Mouse (Mus musculus) heart, embryonic 13.5 days (tissue): ENCODE measurements around the gene Mrc1. TPM values are rescaled to one million over a fixed set of nuclear protein-coding genes. Genes with fewer than 3 reads are reported as not detected.
"Not testable (repeated sequence)": the region's sequence is repeated elsewhere in the genome, so short reads cannot be mapped to it uniquely, and the experiment has no call there.

Source experiments
- ATAC-seq: fragments of 200-750 bp; cut with Nextera tagmentation; 2 replicates; pipeline ENCODE4 v1.8.0; 2017; ENCODE audit warnings: moderate TSS enrichment; ENCODE audit not compliant: insufficient number of reproducible peaks, low FRiP score, low TSS enrichment; ENCODE audit errors: extremely low read depth
- H3K27ac ChIP-seq: fragments of 300-500 bp; sonication (generic); replicated peaks from 2 replicates; pipeline ENCODE4 v1.5.1; 2015; ENCODE audit warnings: moderate library complexity, mild to moderate bottlenecking, inconsistent platforms
- H3K27me3 ChIP-seq: fragments of 300-500 bp; sonication (generic); replicated peaks from 2 replicates; pipeline ENCODE4 v1.6.1; 2015; ENCODE audit warnings: mild to moderate bottlenecking, inconsistent platforms
- H3K36me3 ChIP-seq: fragments of 300-500 bp; sonication (generic); 2 replicates; pipeline ENCODE4 v1.6.1; 2015; ENCODE audit warnings: mild to moderate bottlenecking, inconsistent platforms
- H3K4me1 ChIP-seq: fragments of 300-500 bp; sonication (generic); 2 replicates; pipeline ENCODE4 v1.6.1; 2015; ENCODE audit warnings: inconsistent platforms
- H3K4me2 ChIP-seq: fragments of 300-500 bp; sonication (generic); 2 replicates; pipeline ENCODE4 v1.6.1; 2015; ENCODE audit warnings: inconsistent platforms, mild to moderate bottlenecking, moderate library complexity
- H3K4me3 ChIP-seq: fragments of 300-500 bp; sonication (generic); 2 replicates; pipeline ENCODE4 v1.5.1; 2015; ENCODE audit warnings: moderate library complexity, mild to moderate bottlenecking, inconsistent platforms
- H3K9ac ChIP-seq: fragments of 300-500 bp; sonication (generic); 2 replicates; pipeline ENCODE4 v1.6.1; 2015; ENCODE audit warnings: inconsistent platforms, mild to moderate bottlenecking, moderate library complexity
- H3K9me3 ChIP-seq: fragments of 300-500 bp; sonication (generic); 2 replicates; pipeline ENCODE4 v1.6.1; 2016; ENCODE audit warnings: inconsistent platforms
- WGBS: fragments of 180-500 bp; shearing (Covaris S2); methylation state at CpG from one replicate; pipeline ENCODE4 v1.1.7; 2015; ENCODE audit warnings: mixed read lengths; 5-methylcytosine and 5-hydroxymethylcytosine counted together
- polyA plus RNA-seq: library from polyadenylated mRNA; unstranded; fragments of >200 nt; fragmentation: Nextera tagmentation; extraction: Ambion mirVana; gene quantifications from 2 replicates; pipeline ENCODE4 v1.2.1, GENCODE M21; 2015

Gene Mrc1
- polyA plus RNA-seq: 3.8 and 4.9 TPM in 2 replicates

GRCm38 (mm10) chr2:14229149-14229548 is at the start of gene Mrc1:
Gene Mrc1, plus strand, starts transcription at chr2:14229392.
- H3K9me3 ChIP-seq: no peaks in the 10 kb centered on the region
- H3K36me3 ChIP-seq: no peaks in the 10 kb centered on the region
- 55% methylated on average over 3 of the region's 3 CpGs for WGBS
- H3K27me3 ChIP-seq: no peaks in the 10 kb centered on the region
- H3K4me3 ChIP-seq: no peak within 1 kb of the TSS
- H3K9ac ChIP-seq: no peak within 1 kb of the TSS
- H3K27ac ChIP-seq: no peak within 1 kb of the TSS
- no peak for ATAC-seq
- no peak within 1 kb of the TSS for H3K4me2 ChIP-seq
- peaks cover 20% of the 10 kb centered on the region; the same call in 1 of the 2 replicates for H3K4me1 ChIP-seq

GRCm38 (mm10) chr2:14184375-14184774 is 44.8 kb upstream of the Mrc1 start:
- Histone ChIP-seq H3K27me3 (no peaks in the 10 kb centered on the region), H3K27ac (no peak overlapping the region), H3K4me3 (no peak overlapping the region), H3K36me3 (no peaks in the 10 kb centered on the region), H3K4me2 (no peak overlapping the region), H3K9ac (no peak overlapping the region), H3K9me3 (no peaks in the 10 kb centered on the region), H3K4me1 (no peaks in the 10 kb centered on the region)
- no peak for ATAC-seq

GRCm38 (mm10) chr2:14190684-14191083 is 38.5 kb upstream of the Mrc1 start:
- no peak overlapping the region for H3K9ac ChIP-seq
- H3K4me2 ChIP-seq: no peak overlapping the region
- no peak for ATAC-seq
- H3K4me3 ChIP-seq: no peak overlapping the region
- H3K36me3 ChIP-seq: no peaks in the 10 kb centered on the region
- WGBS: 44% methylated on average over 4 of the region's 4 CpGs
- no peaks in the 10 kb centered on the region for H3K9me3 ChIP-seq
- H3K27me3 ChIP-seq: no peaks in the 10 kb centered on the region
- no peak overlapping the region for H3K27ac ChIP-seq
- H3K4me1 ChIP-seq: peaks cover 10% of the 10 kb centered on the region

GRCm38 (mm10) chr2:14191601-14192000 is 37.6 kb upstream of the Mrc1 start:
- no peak overlapping the region for H3K9ac ChIP-seq
- no peak overlapping the region for H3K4me3 ChIP-seq
- no peak overlapping the region for H3K27ac ChIP-seq
- WGBS: 75% methylated on average over 4 of the region's 4 CpGs
- H3K27me3 ChIP-seq: no peaks in the 10 kb centered on the region
- H3K4me2 ChIP-seq: no peak overlapping the region
- peaks cover 10% of the 10 kb centered on the region for H3K4me1 ChIP-seq
- no peak for ATAC-seq
- H3K9me3 ChIP-seq: no peaks in the 10 kb centered on the region
- no peaks in the 10 kb centered on the region for H3K36me3 ChIP-seq

- Histone ChIP-seq H3K27ac (no peak overlapping the region), H3K4me2 (no peak overlapping the region), H3K4me1 (peaks cover 10% of the 10 kb centered on the region), H3K9ac (no peak overlapping the region), H3K9me3 (no peaks in the 10 kb centered on the region), H3K4me3 (no peak overlapping the region), H3K36me3 (no peaks in the 10 kb centered on the region), H3K27me3 (no peaks in the 10 kb centered on the region)
- 79% methylated on average over 6 of the region's 6 CpGs for WGBS
- ATAC-seq: no peak
Measured at GRCm38 (mm10) chr2:14192046-14192445, 37.1 kb upstream of the Mrc1 start.

- not testable (repeated sequence) for ATAC-seq, H3K9ac ChIP-seq
- WGBS: 33% methylated on average over 1 of the region's 2 CpGs
Measured at GRCm38 (mm10) chr2:14198325-14198903, 30.8 kb upstream of the Mrc1 start.

GRCm38 (mm10) chr2:14199621-14200020 is 29.6 kb upstream of the Mrc1 start:
- H3K4me1 ChIP-seq: no peaks in the 10 kb centered on the region
- H3K9ac ChIP-seq: no peak overlapping the region
- no peak overlapping the region for H3K27ac ChIP-seq
- H3K4me2 ChIP-seq: no peak overlapping the region
- no peaks in the 10 kb centered on the region for H3K9me3 ChIP-seq
- H3K36me3 ChIP-seq: no peaks in the 10 kb centered on the region
- WGBS: 31% methylated on average over 2 of the region's 2 CpGs
- no peaks in the 10 kb centered on the region for H3K27me3 ChIP-seq
- no peak overlapping the region for H3K4me3 ChIP-seq
- no peak for ATAC-seq

More at GRCm38 (mm10) chr2:14198325-14198903, 30.8 kb upstream of the Mrc1 start:
- H3K9me3 ChIP-seq, H3K4me3 ChIP-seq, H3K4me1 ChIP-seq, H3K27ac ChIP-seq, H3K36me3 ChIP-seq, H3K4me2 ChIP-seq, H3K27me3 ChIP-seq: not testable (repeated sequence)

- H3K4me2 ChIP-seq, H3K9ac ChIP-seq, H3K36me3 ChIP-seq, H3K9me3 ChIP-seq, H3K4me3 ChIP-seq, H3K27ac ChIP-seq, H3K27me3 ChIP-seq, ATAC-seq, H3K4me1 ChIP-seq: not testable (repeated sequence)
- 86% methylated on average over 1 of the region's 2 CpGs for WGBS
Measured at GRCm38 (mm10) chr2:14200879-14201445, 28.2 kb upstream of the Mrc1 start.

- no peak overlapping the region for H3K27ac ChIP-seq
- H3K4me3 ChIP-seq: no peak overlapping the region
- ATAC-seq: no peak
- H3K36me3 ChIP-seq: no peaks in the 10 kb centered on the region
- WGBS: 77% methylated on average over 1 of the region's 1 CpGs
- no peaks in the 10 kb centered on the region for H3K9me3 ChIP-seq
- H3K27me3 ChIP-seq: no peaks in the 10 kb centered on the region
- H3K4me1 ChIP-seq: no peaks in the 10 kb centered on the region
- H3K9ac ChIP-seq: no peak overlapping the region
- no peak overlapping the region for H3K4me2 ChIP-seq
Measured at GRCm38 (mm10) chr2:14204308-14204707, 24.9 kb upstream of the Mrc1 start.

- H3K9ac ChIP-seq: no peak overlapping the region
Measured at GRCm38 (mm10) chr2:14206798-14207197, 22.4 kb upstream of the Mrc1 start.

GRCm38 (mm10) chr2:14210731-14211130 is 18.5 kb upstream of the Mrc1 start:
- ATAC-seq: no peak
- H3K4me1 ChIP-seq: no peaks in the 10 kb centered on the region
- no peak overlapping the region for H3K4me2 ChIP-seq
- no peak overlapping the region for H3K27ac ChIP-seq
- no peaks in the 10 kb centered on the region for H3K27me3 ChIP-seq
- H3K36me3 ChIP-seq: no peaks in the 10 kb centered on the region
- 72% methylated on average over 1 of the region's 1 CpGs for WGBS
- H3K9ac ChIP-seq: no peak overlapping the region
- no peaks in the 10 kb centered on the region for H3K9me3 ChIP-seq
- no peak overlapping the region for H3K4me3 ChIP-seq

More at GRCm38 (mm10) chr2:14206798-14207197, 22.4 kb upstream of the Mrc1 start:
- Histone ChIP-seq H3K4me2 (no peak overlapping the region), H3K9me3 (no peaks in the 10 kb centered on the region), H3K4me1 (no peaks in the 10 kb centered on the region), H3K4me3 (no peak overlapping the region), H3K27me3 (no peaks in the 10 kb centered on the region), H3K36me3 (no peaks in the 10 kb centered on the region), H3K27ac (no peak overlapping the region)
- WGBS: 63% methylated on average over 4 of the region's 4 CpGs
- no peak for ATAC-seq

GRCm38 (mm10) chr2:14211606-14212005 is 17.6 kb upstream of the Mrc1 start:
- Histone ChIP-seq H3K4me1 (no peaks in the 10 kb centered on the region), H3K36me3 (no peaks in the 10 kb centered on the region), H3K9ac (no peak overlapping the region), H3K4me3 (no peak overlapping the region), H3K27ac (no peak overlapping the region), H3K9me3 (no peaks in the 10 kb centered on the region), H3K27me3 (no peaks in the 10 kb centered on the region), H3K4me2 (no peak overlapping the region)
- no peak for ATAC-seq
